Mouse (Mus musculus) 416B (cell line): ENCODE measurements around the gene Mrpl4.

Experiments
- DNase-seq: peaks from one replicate; pipeline ENCODE4 v3.0.0; 2011; ENCODE audit warnings: low read depth

Gene Mrpl4

DNA sequence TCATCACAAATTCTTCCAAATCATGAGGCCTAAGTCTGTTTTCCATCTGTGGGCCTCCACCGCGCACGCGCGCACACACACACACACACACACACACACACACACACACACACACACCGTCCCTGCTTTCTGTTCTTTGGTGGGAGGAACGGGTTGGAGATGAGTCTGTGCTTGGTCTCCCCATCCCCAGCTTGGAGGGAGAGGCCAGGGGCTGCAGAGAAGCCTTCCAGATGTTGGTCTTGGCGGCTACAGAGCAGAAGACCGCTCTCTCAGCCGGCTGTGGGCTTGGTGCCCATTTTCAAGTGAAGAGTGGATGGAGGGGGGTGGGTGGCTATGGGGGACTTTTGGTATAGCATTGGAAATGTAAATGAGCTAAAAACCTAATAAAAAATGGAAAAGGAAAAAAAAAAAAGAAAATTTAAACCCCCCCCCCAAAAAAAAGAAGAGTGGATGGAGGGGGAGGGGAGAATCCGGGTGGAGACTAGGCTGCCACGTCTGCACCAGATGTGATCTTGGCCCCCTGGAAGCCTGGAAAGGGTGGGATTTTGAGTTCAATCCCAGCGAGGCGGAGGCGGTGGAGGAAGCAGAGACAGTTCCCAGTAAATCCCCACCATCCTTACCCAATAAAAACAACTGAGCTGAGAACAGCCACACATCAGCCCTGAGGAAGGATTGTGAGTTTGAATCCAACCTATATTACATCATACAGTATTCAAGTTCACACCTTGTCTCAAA is 15.4 kb upstream of the Mrpl4 start:
- DNase-seq: no peak

GRCm38 (mm10) chr9:20987953-20988352 is 14.6 kb upstream of the Mrpl4 start:
- DNase-seq: no peak

DNA sequence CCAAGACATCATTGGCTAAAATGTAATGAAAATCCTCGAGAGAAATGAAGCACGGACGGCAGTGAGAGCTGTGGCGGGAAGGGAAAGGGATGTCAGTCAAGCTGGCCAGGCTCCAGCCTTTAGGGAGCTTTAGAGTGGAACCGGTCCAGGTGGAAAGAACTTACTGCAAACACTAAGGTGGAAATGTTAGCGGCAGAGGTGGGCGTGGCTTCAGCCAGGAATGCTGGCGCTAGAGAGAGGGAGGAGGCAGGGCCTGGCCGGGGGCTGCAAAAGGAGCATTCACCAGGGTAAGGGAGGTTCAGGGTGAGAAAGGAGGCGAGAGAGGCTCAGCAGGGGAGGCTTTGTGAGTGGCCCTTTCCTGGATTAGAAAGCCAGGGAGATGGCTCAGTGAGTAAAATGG is 11.7 kb upstream of the Mrpl4 start:
- DNase-seq: no peak

GRCm38 (mm10) chr9:20991587-20991986 is 11.0 kb upstream of the Mrpl4 start:
- no peak for DNase-seq

GRCm38 (mm10) chr9:20993165-20993898 is 9.2 kb upstream of the Mrpl4 start:
- no peak for DNase-seq

DNA sequence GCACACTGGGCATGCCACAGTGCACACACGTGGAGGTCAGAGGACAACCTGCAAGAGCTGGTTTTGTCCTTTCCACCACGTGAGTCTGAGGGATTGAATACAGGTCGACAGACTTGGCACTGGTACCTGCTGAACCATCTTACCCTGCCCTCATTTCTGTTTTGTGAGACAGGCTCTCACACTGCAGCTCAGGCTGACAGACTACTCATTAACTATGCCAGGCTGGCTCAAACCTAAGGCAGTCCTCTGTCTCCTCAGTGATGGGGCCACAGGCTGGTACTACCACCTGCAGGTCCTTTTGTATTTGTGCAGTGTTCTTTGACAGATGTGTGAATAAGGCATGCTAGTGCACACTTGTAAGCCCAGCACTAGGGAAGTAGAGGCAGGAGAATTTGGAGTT is 7.5 kb upstream of the Mrpl4 start:
- DNase-seq: peak; percentile 32

- DNase-seq: no peak
Measured at GRCm38 (mm10) chr9:20997065-20997464, 5.5 kb upstream of the Mrpl4 start.

DNA sequence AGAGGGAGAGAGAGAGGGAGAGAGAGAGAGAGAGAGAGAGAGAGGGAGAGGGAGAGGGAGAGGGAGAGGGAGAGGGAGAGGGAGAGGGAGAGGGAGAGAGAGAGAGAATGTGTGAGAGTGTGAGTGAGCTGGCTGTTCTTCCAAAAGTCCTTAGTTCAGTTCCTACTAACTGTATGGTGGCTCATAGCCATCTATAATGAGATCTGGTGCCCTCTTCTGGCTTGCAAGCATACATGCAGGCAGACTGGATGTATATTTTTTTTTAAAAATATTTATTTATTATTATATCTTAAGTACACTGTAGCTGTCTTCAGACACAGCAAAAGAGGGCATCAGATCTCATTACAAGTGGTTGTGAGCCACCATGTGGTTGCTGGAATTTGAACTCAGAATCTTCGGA is 4.2 kb upstream of the Mrpl4 start:
- DNase-seq: peak; percentile 66

DNA sequence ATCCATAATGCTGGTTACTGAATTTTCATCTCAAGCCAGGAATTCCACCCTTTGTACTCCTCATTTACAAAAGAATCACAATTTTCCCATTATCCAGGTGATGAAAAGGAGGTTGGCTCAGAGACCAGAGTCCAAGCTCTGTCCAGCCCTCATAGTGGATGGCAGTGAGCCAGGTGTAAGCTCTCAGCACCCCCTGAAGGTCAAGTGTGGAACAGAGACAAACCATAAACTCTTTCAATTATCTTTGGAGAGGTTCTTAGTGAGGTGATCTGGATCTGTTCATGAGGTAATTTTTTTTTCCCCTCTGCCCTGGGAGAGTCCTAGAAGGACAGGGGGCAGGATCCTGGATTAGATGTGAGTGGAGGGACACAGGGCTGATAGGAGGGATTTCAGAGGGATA is 1.7 kb upstream of the Mrpl4 start:
- peak; percentile 63 for DNase-seq

- peak; percentile 19 for DNase-seq
Measured at GRCm38 (mm10) chr9:21001651-21002200, 812 bp upstream of the Mrpl4 start.

GRCm38 (mm10) chr9:21002270-21002626 is 290 bp upstream of the Mrpl4 start:
- no peak for DNase-seq

DNA sequence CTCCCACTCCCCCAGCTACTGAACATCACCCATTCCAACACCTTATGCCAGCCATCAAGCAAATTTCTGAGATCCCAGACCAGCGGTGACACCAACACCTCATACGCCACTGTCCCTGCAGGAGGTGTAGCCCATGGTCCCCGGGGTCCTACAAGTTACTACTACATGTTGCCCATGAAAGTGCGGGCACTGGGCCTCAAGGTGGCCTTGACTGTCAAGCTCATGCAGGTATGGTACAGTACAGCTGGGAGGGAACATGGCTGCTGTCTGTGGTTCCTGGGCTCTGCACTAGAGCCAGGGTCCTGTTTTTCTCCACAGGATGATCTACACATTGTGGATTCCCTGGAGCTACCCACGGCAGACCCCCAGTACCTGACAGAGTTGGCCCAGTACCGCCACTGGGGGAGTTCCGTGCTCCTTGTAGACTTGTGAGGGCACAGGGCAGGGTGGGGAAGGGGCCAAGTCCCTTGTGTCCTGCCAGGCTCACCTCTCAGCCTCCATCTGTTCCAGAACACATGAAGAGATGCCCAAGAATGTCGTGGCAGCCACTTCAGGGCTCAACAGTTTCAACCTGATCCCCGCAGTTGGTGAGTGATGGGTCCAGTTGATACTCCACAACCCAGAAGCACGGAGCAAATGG is 4.9 kb downstream of the Mrpl4 start:
- no peak for DNase-seq

DNA sequence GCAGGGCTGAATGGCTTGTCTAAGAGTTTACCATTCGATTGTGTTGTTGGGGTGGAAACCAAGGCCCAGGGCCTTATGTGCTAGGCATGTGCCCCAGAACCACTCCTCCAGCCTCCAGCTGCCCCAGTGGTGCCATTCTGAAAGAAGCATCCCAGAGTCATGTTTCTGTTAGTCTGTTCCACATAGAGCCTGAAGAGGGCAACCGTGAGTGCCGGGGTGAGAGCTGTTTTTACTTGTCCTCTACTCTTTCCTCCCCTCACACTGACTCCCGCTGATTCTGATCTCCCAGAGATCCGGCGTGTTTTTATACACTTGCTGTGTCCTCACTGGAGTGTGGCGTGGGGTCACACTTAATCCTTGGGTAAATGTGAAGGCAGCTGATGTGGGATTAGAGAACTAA is 5.5 kb downstream of the Mrpl4 start:
- no peak for DNase-seq

DNA sequence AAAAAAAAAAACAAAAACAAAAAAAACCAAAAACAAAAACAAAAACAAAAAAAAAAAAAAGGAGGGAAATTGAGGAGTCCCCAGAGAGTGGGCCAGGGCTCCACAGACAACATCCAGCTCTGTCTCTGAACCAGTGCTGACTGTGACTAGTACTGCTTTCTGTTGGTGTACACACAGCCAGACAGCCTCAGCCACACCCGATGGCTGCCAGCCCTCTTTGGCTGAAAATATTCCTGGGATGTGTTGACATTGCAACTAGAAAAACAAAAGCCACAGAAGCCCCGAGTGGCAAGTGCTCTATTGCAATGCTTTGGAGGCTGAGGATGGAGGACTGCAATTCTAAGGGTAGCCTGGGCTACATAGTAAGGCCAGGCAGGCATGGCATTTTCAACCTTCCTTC is 7.8 kb downstream of the Mrpl4 start:
- DNase-seq: no peak

DNA sequence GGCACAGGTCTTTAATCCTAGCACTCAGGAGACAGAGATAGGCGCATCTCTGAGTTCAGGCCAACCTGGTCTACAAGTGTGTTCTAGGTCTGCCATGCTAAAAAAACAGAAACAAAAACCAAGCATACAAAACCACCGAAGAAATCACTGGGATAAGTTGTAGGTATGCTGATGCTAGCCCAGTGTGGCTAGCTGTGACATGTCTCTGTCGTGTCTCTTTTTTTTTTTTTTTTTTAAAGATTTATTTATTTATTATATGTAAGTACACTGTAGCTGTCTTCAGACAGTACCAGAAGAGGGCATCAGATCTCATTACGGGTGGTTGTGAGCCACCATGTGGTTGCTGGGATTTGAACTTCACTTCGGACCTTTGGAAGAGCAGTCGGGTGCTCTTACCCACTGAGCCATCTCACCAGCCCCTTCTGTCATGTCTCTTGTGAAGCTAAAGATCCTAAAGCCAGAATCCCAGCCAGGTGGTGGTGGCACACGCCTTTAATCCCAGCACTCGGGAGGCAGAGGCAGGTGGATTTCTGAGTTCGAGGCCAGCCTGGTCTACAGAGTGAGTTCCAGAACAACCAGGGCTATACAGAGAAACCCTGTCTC is 8.5 kb downstream of the Mrpl4 start:
- peak; percentile 51 for DNase-seq

- DNase-seq: peak; percentile 30
Measured at GRCm38 (mm10) chr9:21011846-21012312, 9.3 kb downstream of the Mrpl4 start.

GRCm38 (mm10) chr9:21012368-21012767 is 9.8 kb downstream of the Mrpl4 start:
- peak; percentile 36 for DNase-seq

GRCm38 (mm10) chr9:21014691-21015570 is 12.4 kb downstream of the Mrpl4 start:
- DNase-seq: peak; percentile 74

DNA sequence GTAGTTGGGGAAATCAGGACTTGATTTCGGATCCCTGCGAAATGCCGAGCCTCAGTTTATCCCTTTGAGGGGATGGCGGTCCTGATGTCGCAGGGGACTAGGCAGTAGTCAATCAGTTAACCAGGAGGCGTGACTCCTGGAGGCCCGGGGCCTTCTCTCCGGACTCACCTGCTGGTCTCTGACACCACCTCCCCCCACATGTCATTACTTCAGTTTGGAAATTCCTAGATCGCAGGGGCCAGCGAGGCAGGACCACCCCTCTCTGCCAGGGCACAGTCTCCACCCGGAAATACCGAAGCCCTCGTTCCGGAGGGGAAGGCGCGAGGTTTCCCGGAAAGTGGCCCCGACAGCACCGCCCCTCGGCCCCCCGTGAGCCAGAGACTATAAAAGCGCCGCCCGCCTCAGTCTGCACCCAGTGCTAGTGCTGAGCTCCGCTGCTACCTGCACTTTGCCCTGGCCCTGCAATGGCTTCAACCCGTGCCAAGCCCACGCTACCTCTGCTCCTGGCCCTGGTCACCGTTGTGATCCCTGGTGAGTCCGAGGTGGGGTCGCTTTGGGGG is 13.1 kb downstream of the Mrpl4 start, which contains the start of gene Icam1:
Icam1 (plus strand) TSS at position 415 of the 560 bp plus-strand sequence.
- peak; percentile 76 for DNase-seq

DNA sequence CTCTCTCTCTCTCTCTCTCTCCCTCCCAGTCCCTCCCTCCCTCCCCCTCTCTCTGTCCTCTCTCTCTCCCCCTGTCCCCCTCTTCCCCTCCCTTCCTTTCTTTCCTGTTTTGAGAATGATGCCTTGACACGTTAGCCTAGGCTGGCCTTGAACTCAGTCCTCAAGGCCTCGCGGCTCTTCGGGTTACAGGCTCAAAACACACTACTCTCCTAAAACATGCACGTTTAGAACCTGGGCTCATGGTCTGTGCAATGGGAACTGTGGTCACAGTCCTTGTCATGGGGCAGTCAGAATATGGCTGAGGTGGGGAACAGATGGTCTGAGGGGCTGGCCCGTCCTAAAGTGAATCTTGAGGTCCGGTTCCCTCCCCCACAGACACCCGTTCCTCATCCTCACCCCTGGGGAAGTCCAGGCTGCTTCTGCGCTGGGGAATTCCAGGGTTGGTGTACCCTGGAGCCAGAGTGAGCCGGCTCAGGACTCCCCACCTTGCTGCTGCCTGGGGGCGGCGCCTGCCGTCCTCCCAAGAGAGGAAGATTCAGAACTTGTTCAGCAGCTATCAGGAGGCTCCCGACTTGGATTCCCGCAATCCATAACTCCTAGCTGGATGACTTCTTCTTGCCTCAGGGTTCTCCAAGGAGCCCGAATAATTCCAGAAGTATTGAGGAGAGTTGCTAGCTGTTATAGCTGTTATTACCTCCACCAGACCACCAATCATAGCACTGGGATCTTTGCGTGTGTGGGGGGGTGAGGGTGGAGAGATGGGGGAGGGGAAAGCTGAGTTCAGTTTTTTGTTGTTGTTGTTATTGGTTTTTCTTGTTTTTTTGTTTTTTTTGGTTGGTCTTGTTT is 14.0 kb downstream of the Mrpl4 start:
- peak; percentile 57 for DNase-seq
